Mouse (Mus musculus) adrenal gland (tissue): ENCODE results near the gene Espn.

Experiments
- intact Hi-C: fragments of 180-260 bp; cut with DNase I; formaldehyde crosslinking; loops from one replicate; pipeline ENCODE4 v1.15.1; 2025
- long read RNA-seq, 2 experiments: library from polyadenylated mRNA; unstranded; transcript quantifications; one replicate each; pipeline ENCODE4 v2.0.0; 2020; ENCODE audit warnings: borderline replicate concordance in 1 of 2; ENCODE audit not compliant: insufficient replicate concordance in 1 of 2

Gene Espn
- long read RNA-seq, experiment 1, result 0 reads
- long read RNA-seq, experiment 2, result 0 reads

- intact Hi-C loops, result no loop called here
Measured at GRCm38 (mm10) chr4:152151966-152152544, at the start of gene Espn. Espn (minus strand) TSS chr4:152152371.

DNA sequence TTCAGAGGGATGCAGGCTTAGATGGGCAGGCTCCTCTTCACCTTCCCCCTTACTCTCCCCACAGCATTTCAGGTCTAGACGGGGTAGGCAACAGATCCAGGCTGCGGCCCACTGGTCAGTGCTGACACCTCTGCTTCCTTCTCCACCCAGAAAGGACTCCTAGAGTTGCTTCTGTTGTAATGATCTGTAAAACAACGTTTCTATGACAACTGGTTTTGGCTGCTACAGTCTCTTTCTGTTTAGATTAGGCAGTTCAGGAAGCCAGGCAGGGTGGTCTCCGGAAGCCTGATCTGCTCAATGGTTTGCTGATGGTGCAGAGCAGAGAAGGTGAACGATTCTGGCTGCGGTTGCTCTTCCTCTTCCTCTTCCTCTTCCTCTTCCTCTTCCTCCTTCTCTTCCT is 49.3 kb upstream of the Espn start:
- intact Hi-C loops, result no loop called here

GRCm38 (mm10) chr4:152199617-152200016 is 47.4 kb upstream of the Espn start:
- intact Hi-C loops, result no loop called here

- intact Hi-C loops, result no loop called here
Measured at GRCm38 (mm10) chr4:152197545-152197944, 45.4 kb upstream of the Espn start.

GRCm38 (mm10) chr4:152196276-152196675 is 44.1 kb upstream of the Espn start:
- intact Hi-C loops, result no loop called here

DNA sequence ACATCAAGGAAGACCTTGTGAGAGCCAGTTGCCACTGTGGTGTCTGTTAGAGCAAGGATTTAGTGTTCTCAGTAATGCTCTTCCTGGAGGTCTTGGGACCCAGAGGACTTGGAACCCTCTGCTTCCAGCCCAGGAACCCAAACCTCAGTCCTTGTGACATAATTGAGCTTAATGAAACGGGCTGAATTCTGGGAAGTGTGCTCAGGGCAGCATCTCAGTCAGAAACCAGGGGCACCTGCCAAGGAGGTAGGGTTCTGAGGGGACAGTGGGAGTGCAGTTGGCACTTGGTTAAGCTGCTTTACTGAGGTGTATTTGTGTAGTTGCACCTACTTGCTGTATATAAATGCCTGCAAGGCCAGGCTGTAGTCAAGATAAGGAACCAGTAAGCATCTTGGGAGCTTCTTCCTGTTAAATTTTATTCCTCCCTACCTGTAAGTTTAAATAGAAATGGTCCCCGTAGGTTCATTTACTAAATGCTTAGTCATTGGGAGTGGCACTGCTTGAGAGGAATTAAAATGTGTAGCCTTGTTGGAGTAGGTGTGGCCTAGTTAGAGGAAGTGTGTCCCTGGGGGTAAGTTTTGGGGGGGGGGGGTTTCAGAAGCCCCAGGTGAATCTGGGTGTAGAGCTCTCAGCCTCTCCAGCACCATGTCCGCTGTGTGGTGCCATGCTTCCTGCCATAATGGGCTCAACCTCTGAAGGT is 42.5 kb upstream of the Espn start:
- intact Hi-C loops, result no loop called here

DNA sequence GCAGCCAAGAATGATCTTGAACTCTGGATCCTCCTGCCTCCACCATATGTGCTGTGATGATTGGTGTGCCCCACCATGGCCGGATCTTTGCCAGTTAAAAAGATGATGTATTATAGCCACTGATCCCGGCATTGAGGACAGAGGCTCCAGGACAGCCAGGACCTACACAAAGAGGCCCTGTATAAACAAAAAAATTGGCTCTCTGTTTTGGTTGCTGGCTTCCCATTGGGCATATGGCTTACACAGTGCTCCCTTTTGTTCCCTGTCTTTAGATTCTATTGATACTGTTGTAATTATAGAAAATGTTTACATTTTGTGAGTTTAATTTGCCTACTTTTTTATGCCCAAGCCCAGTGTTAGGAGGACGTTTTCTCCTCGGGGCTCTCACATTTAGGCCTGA is 40.4 kb upstream of the Espn start:
- intact Hi-C loops, result no loop called here

GRCm38 (mm10) chr4:152190701-152191100 is 38.5 kb upstream of the Espn start:
- intact Hi-C loops, result no loop called here

GRCm38 (mm10) chr4:152190096-152190653 is 38.0 kb upstream of the Espn start:
- intact Hi-C loops, result no loop called here

- intact Hi-C loops, result no loop called here
Measured at GRCm38 (mm10) chr4:152189691-152190090, 37.5 kb upstream of the Espn start.

DNA sequence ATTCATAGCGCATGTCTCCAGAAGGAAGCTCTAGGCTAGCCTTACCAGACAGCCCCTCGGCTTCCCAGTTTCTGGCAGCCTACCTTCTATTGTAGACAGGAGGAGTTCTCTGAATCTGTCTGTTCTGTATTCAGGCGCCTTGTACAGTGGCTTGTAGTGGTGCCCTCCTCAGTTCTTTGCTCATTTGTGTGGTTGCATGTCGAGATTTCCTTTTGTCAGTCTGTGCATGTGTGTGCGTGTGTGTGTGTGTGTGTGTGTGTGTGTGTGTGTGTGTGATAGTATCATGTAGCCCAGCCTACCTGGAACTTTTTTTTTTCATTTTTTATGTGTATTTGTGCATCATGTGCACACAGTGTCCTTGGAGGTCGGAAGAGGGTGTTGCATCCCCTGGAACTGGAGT is 36.9 kb upstream of the Espn start:
- intact Hi-C loops, result no loop called here

DNA sequence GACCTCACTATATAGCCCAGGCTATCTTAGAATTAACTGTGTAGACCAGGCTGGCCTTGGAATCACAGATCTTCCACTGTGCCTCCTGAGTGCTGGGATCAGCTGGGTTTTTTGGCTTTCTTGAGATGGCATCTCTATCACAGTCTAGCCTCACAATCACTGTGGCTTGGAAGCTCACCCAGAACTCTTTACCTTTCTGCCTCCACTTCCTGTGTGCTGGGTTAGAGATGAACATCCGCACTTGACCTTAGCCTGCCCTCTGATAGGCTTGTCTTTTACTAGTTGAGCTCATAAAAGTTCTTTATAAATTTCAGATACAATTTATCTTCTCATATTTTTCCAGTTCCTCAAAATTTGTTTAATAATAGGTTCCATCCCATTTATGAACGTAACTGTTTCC is 36.5 kb upstream of the Espn start:
- intact Hi-C loops, result no loop called here

DNA sequence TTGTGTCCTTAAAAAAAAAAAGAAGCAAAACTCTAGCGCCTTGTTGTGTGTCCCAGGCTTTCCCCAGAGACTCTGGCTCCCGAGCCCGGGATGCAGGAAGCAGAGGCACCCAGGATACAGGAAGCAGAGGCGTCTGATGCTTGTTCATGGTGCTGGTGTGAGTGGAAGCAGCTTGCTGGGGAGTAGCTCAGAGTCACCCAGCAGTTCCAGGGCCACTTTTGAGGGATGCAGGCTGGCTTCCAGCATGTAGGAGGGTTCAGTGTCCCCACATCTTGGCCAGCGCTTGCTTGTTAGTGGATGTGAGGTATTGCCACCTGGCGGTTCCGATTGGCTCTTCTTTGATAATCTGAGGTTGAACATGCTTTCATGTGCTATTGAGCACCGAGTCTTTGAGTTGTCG is 35.0 kb upstream of the Espn start:
- intact Hi-C loops, result no loop called here

GRCm38 (mm10) chr4:152186205-152187082 is 34.3 kb upstream of the Espn start:
- intact Hi-C loops, result no loop called here

DNA sequence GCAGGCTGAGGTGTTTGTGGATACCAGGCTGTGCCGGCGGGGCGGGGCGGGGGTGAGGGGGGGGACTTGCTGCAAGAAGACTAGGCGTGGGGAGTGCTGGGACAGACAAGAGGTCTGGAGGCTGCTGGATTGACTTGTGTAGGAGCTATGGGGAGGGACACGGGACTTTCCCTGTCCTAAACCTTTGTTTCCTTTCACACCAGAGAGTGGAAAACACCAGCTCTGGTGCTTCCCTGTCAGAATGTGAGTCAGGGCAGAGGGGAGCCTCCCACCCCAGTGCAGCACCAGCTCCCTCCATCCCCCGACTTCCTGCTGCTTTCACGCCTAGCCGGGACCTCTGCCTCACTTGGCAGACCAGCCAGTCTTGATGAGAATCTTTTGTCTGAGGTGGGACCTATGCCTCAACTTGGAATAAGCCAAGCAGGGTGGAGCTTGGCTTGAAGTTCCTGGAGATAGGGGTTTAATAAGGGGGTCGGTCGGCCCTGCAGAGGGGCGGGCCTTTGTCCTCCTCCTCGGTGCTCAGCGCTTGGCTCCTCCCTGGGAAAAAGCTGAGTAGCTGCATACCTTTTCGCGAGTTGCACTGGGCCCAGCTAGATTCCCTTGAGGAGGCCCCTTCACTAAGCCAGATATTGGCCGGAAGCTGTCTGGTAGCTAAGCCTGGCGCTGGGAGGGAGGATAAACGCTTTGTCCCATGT is 33.5 kb upstream of the Espn start:
- intact Hi-C loops, result no loop called here

DNA sequence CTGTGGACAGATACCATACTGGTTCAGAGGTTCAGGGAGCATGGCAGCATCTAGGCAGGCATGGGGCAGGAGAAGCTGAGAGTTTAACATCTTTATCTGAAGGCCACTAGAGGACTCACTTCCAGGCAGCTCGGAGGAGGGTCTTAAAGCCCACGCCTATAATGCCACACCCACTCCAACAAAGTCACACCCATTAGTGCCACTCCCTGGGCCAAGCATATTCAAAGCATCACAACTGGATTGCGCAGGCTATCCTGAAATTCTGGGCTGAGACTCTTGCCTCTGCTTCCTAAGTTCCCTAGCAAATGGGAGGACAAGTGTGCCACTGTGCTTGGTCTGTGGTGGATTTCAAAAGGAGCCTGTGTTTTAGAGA is 33.0 kb upstream of the Espn start:
- intact Hi-C loops, result no loop called here

- intact Hi-C loops, result no loop called here
Measured at GRCm38 (mm10) chr4:152184353-152185035, 32.3 kb upstream of the Espn start.

- intact Hi-C loops, result no loop called here
Measured at GRCm38 (mm10) chr4:152182205-152182604, 30.0 kb upstream of the Espn start.

DNA sequence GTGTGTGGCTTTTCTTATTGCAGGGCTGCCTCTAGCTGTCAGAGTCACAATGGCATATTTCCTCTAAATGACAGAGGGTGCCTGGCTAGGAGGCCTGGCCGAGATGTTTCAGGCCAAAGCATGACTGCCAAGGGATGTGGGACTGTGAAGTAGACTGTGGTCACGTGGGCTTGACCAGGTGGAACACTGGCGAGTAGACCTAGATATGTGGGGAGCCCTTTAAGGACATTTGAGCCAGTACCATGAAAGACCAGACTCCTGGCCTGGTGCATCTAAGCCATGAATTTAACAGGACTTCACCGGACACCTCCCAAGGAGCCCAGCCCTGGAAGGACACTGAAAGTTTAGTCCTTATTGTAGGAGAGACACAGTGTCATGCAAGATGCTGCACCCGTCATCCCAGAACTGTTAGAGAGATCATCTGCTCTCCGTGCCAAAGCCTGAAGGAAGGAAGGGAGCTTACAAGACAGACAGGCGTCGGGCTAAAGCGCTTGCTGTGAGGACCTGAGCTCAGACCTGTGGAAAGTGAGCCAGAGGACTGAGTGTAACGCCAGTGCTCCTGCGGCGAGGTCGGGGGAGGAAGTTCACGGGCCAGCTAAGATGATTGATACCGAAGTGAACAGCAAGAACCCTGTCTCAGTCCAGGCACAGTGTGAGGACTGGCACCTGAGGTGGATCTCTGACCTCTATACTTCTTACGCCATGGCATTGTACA is 27.9 kb upstream of the Espn start:
- intact Hi-C loops, result loop anchor here (10.0 kb wide), 1 partner anchor 255 kb away; no protein-coding TSS in a partner anchor
